Mouse (Mus musculus) ES-Bruce4 (cell line): ENCODE results near the gene Il17d. TPM values are rescaled to one million over a fixed set of nuclear protein-coding genes. Genes with fewer than 3 reads are reported as not detected.

ENCODE experiments used
- H3K27ac ChIP-seq: 2 replicates; pipeline ENCODE4 v1.5.1; 2012; ENCODE audit warnings: low read length, inconsistent platforms; ENCODE audit not compliant: insufficient read depth
- H3K27me3 ChIP-seq: 2 replicates; pipeline ENCODE4 v1.6.1; 2012; ENCODE audit warnings: mild to moderate bottlenecking, low read length, inconsistent platforms; ENCODE audit not compliant: control insufficient read depth, poor library complexity, insufficient read depth, severe bottlenecking
- H3K36me3 ChIP-seq: 2 replicates; pipeline ENCODE4 v1.6.1; 2012; ENCODE audit warnings: inconsistent platforms, mild to moderate bottlenecking, low read length, moderate library complexity; ENCODE audit not compliant: control insufficient read depth, poor library complexity, insufficient read depth, severe bottlenecking
- H3K4me1 ChIP-seq: one replicate; pipeline ENCODE4 v1.8.1; 2011; ENCODE audit warnings: low read length; ENCODE audit not compliant: control insufficient read depth, insufficient read depth
- H3K4me3 ChIP-seq: 2 replicates; pipeline ENCODE4 v1.5.1; 2011; ENCODE audit warnings: low read depth, mild to moderate bottlenecking, low read length
- H3K9ac ChIP-seq: 2 replicates; pipeline ENCODE4 v1.6.1; 2012; ENCODE audit warnings: low read depth, mild to moderate bottlenecking, inconsistent platforms; ENCODE audit not compliant: poor library complexity, severe bottlenecking
- H3K9me3 ChIP-seq: replicated peaks from 2 replicates; pipeline ENCODE4 v1.6.1; 2012; ENCODE audit warnings: mild to moderate bottlenecking, low read length, inconsistent platforms; ENCODE audit not compliant: control insufficient read depth, poor library complexity, insufficient read depth, severe bottlenecking
- CTCF ChIP-seq: IDR thresholded peaks from one replicate; pipeline ENCODE4 v1.8.1; 2011; ENCODE audit warnings: low read depth, low read length
- EP300 ChIP-seq: IDR thresholded peaks from 2 replicates; pipeline ENCODE4 v1.6.1; 2011; ENCODE audit warnings: low read depth, low read length; ENCODE audit not compliant: insufficient read depth
- POLR2A ChIP-seq: IDR thresholded peaks from one replicate; pipeline ENCODE4 v1.8.1; 2011; ENCODE audit warnings: low read length; ENCODE audit not compliant: insufficient read depth
- polyA plus RNA-seq: library from polyadenylated mRNA; stranded (reverse); fragments of >200 nt; gene quantifications from 2 replicates; pipeline ENCODE4 v1.2.4, GENCODE M21; 2011; ENCODE audit warnings: low read depth; ENCODE audit not compliant: missing spikeins, insufficient read depth, insufficient read length

The Il17d gene
- polyA plus RNA-seq, 1 experiment: 1.4 TPM

GRCm38 (mm10) chr14:57546557-57547021, 22.0 kb downstream of the Il17d start:
- H3K9ac ChIP-seq: no peak overlapping the region
- H3K27ac ChIP-seq: no peak overlapping the region
- no peaks in the 10 kb centered on the region for H3K36me3 ChIP-seq
- H3K4me3 ChIP-seq: no peak overlapping the region
- H3K9me3 ChIP-seq: no peaks in the 10 kb centered on the region
- H3K4me1 ChIP-seq: peaks cover 4% of the 10 kb centered on the region
- no peaks in the 10 kb centered on the region for H3K27me3 ChIP-seq
- no peak for TF ChIP-seq CTCF
- no peak for TF ChIP-seq EP300
- TF ChIP-seq POLR2A: no peak

GRCm38 (mm10) chr14:57547062-57547461, 22.5 kb downstream of the Il17d start:
- Histone ChIP-seq H3K27ac (no peak overlapping the region), H3K27me3 (no peaks in the 10 kb centered on the region), H3K4me3 (no peak overlapping the region), H3K9me3 (no peaks in the 10 kb centered on the region), H3K9ac (no peak overlapping the region), H3K36me3 (no peaks in the 10 kb centered on the region), H3K4me1 (peaks cover 4% of the 10 kb centered on the region)
- no peak for TF ChIP-seq EP300
- no peak for TF ChIP-seq POLR2A

DNA sequence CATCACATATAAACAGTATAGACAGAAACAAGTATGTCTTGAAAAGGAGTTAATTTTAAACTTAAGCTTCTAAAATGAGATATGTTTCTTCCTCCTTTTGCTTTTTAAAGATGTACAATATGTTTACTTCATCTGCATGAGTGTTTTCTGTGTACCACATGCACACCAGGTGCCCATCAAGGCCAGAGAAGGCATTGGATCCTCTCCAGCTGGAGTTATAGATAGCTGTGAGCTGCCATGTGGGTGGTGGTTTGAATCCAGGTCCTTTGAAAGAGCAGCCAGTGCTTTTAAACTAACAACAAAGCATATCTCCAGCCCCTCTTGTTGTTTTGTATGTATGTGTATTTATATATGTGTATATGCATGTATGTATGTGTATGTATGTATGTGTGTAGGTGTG, 28.4 kb downstream of the Il17d start:
- no peaks in the 10 kb centered on the region for H3K36me3 ChIP-seq
- H3K9me3 ChIP-seq: no peaks in the 10 kb centered on the region
- H3K27me3 ChIP-seq: no peaks in the 10 kb centered on the region
- no peak overlapping the region for H3K4me3 ChIP-seq
- no peak for TF ChIP-seq EP300
- no peak for TF ChIP-seq POLR2A
- TF ChIP-seq CTCF: no peak
- H3K4me1 ChIP-seq: peaks cover 3% of the 10 kb centered on the region
- no peak overlapping the region for H3K27ac ChIP-seq
- no peak overlapping the region for H3K9ac ChIP-seq

- H3K27ac ChIP-seq: no peak overlapping the region
- H3K27me3 ChIP-seq: no peaks in the 10 kb centered on the region
- H3K4me1 ChIP-seq: peaks cover 3% of the 10 kb centered on the region
- TF ChIP-seq CTCF (no peak), POLR2A (no peak), EP300 (no peak)
- H3K36me3 ChIP-seq: no peaks in the 10 kb centered on the region
- H3K9ac ChIP-seq: no peak overlapping the region
- H3K4me3 ChIP-seq: no peak overlapping the region
- H3K9me3 ChIP-seq: no peaks in the 10 kb centered on the region
Observed at GRCm38 (mm10) chr14:57554434-57554833, 29.9 kb downstream of the Il17d start.

DNA sequence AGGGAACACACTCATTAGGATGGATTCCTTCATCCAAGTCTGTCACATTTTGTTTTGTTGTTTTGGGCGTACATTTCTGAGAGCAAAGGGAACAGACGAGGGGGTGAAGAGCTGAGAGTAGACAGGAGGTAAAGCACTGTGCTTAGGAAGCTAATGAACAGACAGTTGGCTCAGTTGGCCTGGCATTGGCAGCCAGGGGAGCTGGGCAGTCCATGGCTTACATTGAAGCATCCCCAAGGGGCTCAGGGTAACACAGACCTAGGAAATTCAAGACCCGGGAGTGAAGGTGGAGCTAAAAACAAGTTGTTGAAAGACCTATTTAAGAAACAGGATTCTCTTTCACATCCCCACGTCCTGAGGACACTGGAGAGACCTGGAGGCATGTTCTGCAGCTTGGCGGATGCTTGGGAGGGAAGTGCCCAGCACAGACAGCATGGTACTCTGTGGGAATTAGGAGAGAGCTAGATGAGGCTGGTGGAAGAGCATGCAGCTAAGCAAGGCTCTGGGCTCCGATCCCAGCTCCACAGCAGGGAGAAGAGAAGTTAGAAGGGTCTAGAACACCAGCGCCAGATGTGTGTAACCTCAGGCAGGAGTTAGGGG, 31.0 kb downstream of the Il17d start:
- Histone ChIP-seq H3K27me3 (no peaks in the 10 kb centered on the region), H3K4me3 (no peak overlapping the region), H3K4me1 (peaks cover 3% of the 10 kb centered on the region), H3K27ac (no peak overlapping the region), H3K9me3 (no peaks in the 10 kb centered on the region), H3K9ac (no peak overlapping the region), H3K36me3 (no peaks in the 10 kb centered on the region)
- TF ChIP-seq CTCF (no peak), EP300 (no peak), POLR2A (no peak)

- TF ChIP-seq CTCF (no peak), POLR2A (no peak), EP300 (no peak)
- Histone ChIP-seq H3K4me1 (peaks cover 3% of the 10 kb centered on the region), H3K9me3 (no peaks in the 10 kb centered on the region), H3K4me3 (no peak overlapping the region), H3K9ac (no peak overlapping the region), H3K36me3 (no peaks in the 10 kb centered on the region), H3K27ac (no peak overlapping the region), H3K27me3 (no peaks in the 10 kb centered on the region)
Observed at GRCm38 (mm10) chr14:57556922-57557321, 32.3 kb downstream of the Il17d start.
